Mouse (Mus musculus): Measurements from ENCODE around the gene Mettl7a2.
A peak's percentile ranks its signal among the peaks of the same experiment; 100 is the strongest.
"Not testable (repeated sequence)": the region's sequence is repeated elsewhere in the genome, so short reads cannot be mapped to it uniquely, and the experiment has no call there.

Gene Mettl7a2

DNA sequence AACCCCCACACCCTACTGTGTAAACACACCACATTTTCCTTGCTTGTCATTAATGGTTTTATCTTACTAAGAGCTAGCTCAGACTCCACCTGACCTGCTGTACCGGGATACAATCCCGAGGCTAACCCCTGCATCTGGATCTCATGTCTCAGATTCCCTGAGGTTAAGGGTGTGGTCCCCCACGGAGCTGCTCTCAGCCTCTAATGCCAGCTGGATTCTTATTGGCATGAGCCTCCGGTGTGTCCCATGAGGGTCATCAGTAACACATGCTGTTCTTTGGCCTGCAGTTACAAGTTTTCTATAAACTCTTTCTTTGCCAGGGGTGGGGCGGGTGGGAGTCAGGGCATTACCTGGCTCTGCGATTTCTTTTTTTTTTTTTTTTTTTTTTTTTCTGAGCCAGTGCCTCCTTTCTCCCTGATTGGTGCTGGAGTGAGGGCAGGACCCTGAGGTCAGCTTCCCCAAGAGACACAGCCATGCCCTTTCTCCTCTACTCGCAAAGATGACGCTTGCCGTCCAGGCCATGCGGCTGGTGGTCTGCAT is at the start of gene Mettl7a2, which contains the start of gene Methig1:
Gene Mettl7a2 (plus strand): TSS at position 490 of the 540 bp plus-strand sequence.
Gene Methig1 (plus strand): TSS at position 439 of the 540 bp plus-strand sequence.
- DNase-seq (ENCODE audit: low read depth, low spot score), result no peak

DNA sequence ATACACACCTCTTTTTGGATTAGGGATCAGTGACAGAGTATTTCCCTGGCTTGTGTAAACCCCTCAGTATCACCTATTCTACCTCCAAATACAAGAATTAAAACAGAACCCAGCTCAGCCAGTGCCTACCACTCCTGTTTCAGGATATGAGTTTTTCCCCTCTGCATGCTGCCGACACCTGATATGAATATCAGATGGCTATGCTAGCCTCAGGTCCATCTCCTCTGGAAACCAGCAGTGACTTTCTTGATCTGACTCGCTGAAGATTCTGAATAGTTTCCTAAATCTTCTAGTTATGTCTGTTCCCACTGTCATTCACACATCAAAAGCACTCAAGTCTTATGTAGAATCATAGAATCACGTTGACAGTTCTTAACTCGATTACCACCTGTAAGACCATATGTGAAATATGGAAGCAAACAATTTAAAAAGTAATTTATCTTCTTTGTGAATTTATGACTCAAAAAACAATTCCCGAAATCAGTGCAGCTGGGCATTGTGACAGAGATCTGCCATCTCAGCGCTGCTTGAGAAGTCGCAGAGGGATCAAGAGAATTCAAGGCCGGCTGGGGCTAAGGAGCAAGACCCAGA is 49.5 kb upstream of the Mettl7a2 start:
- DNase-seq (ENCODE audit: low read depth, low spot score), result no peak

DNA sequence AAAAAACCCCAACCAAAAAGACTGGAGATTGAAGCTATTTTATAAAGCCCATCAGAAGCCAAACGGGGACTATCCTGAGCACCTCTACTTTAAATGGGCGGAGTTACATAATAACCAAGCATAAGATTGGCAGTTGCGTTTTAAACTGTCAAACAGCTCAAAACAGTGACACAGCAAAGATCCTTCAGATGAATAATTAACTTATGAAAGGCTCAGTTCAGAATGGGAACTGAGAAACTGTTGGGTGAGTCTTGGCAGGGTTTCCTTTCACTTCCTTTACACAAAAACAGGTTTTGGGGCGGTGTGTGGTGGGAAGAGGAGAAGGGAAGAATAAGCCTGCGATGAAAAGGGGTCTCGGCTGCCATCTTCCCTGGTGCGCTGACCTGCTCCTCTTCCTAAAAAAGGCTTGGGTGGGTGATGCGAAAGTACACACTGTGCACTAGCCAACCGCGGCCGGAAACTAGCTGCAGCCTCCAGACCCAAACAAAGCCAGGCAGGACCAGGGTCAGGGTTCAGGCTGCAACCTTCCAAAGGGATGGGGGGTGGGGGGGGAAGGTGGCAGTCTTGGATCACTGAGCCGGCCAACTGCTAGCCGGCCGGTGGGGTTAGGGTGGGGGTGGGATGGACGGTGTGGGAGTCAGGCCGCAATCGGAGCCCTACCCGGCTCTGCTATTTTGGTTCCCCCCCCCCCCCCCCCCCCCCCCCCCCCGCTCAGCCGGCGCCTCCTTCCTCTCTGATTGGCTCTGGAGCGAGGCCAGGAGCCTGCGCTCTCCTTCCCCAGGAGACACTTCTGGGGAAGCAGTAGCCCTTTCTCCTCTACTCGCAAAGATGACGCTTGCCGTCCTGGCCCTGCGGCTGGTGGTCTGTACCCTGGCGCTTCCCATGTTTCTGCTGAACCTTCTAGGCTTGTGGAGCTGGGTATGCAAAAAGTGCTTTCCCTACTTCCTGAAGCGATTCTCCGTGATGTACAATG is 48.7 kb upstream of the Mettl7a2 start, which contains the start of gene Mettl7a1:
Gene Mettl7a1 (plus strand): TSS at position 122 of the 973 bp plus-strand sequence.
- peak; percentile 65 for DNase-seq (ENCODE audit: low read depth, low spot score)

DNA sequence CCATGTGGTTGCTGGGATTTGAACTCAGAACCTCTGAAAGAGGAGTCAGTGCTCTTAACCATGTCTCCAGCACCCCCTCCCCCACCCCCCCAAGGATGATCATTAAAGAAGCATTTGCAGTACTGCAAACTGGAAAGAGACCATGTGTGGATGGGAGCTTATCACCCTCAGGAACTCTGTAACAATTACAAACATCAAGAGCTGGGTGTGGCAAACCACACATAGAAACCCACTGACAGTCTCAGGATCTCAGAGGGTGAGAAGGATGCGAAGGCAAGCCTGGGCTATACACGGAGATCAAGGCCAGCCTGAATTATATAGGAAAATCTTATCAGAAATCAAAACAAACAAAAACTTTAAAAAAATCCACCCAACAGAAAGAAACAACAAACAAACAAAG is 46.8 kb upstream of the Mettl7a2 start:
- no peak for DNase-seq (ENCODE audit: low read depth, low spot score)

DNA sequence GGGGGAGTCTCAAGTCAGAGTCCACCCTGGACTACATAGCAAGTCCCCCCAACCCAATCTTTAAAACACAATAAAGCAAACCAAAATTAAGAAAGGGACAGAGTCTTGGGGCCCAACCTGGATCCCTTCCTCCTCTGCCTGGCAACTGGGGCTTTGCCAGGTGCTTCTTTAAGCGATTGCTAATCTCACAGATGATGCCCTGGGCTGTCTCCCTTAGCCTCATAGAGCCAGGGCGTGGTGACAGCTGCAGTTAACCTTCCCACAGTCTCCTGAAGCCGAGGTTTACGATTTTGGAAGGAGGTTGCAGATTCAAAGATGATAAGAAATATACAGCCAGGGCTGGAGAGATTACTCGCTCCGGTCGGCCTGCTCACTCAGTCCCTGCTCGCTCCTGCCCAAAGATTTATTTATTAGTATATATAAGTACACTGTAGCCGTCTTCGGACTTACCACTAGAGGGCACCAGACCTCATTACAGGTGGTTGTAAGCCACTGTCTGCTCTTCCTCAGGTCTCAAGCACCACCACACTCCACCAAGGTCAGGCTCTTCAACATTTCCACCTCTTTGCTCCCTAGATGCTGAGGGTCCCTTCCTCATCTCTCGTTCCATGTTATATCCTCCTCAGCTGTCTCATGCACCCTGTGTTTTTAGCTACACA is 45.4 kb upstream of the Mettl7a2 start:
- not testable (repeated sequence) for DNase-seq (ENCODE audit: low read depth, low spot score)

DNA sequence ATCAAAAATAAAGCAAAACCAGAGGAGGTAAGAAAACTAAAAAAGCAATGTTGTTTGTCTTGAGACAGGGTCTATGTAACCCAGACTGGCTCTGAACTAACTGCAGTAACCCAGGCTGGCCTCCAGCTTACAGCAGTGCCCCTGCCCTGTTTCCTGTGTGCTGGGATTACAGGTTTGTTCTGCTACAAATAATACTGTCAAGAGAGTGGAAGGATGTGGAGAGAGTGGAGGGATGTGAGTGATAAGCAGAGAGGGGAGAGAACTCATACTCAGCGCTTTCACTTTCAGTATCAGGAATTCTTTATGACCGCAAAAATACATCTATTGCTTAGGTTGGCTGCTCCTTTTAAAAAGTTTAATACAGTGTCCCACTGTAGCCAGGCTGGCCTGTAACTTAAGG is 40.7 kb upstream of the Mettl7a2 start:
- DNase-seq (ENCODE audit: low read depth, low spot score), result no peak

DNA sequence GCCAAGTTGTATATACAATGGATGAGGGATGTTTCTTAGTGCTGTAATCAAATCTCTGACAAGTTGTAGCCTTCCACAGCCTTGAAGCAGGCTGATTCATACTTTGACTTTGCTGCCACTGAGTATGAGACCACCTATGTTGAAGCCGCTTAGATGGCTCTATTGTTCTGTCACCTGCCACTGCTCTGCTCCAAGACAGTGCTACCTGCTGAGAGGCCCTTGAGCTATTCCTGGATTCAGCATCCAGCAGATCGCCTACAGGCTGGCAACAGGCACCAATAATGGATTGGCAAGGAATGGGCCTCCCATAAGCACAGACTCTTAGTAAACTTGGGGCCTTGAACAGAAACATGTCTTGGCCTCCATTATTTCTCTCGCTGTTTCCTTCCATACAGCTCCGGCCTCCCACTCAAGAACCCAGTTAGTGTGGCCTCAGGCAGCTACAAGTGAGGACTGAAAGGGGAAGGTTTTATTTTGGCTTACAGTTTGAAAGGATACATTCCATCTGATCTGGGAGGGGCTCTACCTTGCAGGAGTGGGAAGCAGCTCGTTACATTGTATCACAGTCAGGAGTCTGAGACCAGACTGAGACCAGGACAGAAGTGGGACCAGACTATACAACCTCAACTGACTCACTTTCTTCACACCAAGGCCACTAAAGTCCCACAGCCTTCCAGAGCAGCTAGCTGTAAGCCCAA is 38.4 kb upstream of the Mettl7a2 start:
- DNase-seq (ENCODE audit: low read depth, low spot score), result no peak

DNA sequence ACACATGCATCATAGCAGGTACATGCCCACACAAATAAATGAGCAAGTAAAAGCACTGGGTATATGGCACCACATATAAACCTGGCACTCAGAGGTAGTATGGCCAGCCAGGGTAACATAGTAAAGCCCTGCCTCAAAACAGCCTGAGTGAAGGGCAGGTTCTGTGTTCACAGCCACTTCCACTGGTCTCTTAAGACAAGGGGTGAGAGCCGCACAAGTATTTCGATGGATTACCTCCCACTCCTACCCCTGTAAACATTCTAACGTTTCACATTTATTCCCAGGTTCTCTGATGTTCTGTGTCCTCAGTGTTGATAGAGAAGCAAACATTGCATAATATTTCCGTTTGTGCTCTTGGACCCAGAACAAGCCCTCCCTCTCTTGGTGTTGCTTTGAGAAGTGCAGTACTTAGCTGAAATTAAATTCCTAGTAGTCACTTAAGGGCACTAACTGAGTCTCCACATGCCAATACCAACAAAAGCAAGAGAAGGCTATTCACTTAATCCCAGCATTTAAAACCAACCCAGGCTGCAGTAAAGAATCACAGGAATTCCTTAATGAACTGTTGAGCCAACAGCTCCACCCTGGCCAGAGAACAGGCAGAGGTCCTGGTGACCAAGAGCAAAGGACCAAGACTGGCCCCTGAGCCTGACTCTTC is 34.9 kb upstream of the Mettl7a2 start:
- DNase-seq (ENCODE audit: low read depth, low spot score), result not testable (repeated sequence)

DNA sequence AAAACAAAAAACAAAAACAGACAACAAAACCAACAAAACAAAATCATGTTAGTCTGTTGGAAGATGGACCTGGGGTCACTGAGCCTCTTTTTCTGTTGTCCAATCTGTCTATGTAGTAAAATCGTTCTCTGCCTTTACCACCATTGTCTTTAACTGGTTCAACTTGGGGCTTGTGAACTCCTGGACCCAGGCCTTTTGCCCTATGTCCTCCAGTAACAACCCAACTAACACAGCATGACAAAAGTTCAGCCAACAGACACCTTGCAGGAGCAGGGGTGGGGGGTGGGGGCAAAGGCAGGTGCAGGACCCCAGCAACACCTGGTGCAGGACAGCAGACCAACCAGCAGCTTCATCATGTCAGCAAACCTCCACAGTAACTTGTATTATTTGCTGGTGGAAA is 33.1 kb upstream of the Mettl7a2 start:
- no peak for DNase-seq (ENCODE audit: low read depth, low spot score)

DNA sequence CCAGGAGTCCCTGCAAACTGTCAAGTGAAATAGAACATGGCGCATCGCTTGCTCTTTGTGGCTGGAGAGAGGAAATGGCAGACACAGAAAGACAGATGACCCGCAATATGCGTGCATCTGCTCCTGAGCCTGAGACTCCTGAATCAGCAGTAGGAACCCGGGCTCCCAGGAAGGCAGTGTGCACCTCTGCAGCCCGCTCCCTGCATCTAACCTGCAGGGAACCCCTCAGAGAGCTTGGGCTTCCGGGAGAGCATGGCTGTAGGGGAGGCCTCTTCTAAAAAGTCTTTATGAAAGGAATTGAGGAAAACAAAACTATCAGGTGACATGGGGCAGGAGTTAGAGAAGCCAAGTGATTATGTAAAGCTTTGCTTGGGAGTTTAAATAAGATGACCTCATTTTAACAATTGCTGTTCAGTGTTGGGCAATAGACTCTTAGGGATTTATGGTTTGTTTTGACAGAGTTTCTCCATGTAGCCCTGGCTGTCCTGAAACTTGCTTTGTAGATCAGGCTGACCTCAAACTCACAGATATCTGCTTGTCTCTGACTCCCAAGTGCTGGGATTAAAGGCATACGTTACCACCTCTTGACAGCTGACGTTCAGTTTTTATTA is 32.6 kb upstream of the Mettl7a2 start:
- no peak for DNase-seq (ENCODE audit: low read depth, low spot score)

DNA sequence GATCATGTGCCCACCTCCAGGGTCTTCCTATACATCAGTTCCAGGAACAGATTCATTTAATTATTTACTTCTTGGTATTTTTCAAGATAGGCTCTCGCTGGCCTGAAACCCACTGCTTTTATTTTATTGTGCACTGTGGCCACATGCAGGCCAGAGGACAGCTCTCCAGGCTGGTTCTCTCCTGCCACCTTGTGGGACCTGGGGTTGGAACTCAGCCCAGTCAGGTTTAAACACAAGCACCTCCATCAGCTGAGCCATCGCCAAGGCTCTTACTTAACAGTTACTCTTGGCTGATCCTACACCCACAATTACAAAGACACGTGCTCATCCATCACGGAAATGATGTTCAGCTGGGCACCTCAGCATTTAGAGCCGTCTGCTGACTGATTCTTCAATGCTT is 31.9 kb upstream of the Mettl7a2 start:
- no peak for DNase-seq (ENCODE audit: low read depth, low spot score)

DNA sequence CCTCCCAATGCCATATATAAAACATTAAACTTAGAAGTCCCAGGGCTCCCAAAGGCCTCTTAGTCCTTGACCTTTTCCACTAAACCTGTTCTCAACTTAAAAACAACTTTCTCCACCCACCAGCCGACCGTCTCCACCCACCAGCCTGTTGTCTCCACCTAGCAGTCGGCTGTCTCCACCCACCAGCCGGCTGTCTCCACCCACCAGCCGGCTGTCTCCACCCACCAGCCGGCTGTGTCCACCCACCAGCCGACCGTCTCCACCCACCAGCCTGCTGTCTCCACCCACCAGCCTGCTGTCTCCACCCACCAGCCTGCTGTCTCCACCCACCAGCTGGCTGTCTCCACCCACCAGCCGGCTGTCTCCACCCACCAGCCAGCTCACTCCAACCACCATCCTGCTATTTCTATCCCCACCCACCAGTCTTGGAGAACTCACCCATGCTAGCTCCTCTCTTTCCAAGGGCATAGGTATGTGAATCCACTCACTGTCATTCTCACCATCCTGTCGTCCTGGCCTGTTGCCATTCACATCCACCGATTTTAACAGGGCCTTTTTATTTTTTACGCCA is 28.9 kb upstream of the Mettl7a2 start:
- DNase-seq (ENCODE audit: low read depth, low spot score), result no peak

DNA sequence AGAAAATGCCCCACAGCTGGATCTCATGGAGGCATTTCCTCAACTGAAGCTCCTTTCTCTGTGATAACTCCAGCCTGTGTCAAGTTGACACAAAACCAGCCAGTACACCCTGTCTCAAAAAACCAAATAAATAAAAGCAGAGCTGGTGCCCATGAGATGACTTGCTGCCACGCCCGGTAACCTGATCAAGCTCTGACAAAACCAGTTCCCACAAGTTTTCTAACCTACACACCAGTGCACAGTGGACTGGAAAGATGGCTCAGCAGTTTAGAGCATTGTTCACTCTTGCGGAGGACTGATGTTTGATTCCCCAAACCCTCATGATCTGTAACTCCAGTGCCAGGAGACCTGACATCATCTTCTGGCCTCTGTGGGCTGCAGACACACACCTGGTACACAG is 27.8 kb upstream of the Mettl7a2 start:
- DNase-seq (ENCODE audit: low read depth, low spot score), result no peak

DNA sequence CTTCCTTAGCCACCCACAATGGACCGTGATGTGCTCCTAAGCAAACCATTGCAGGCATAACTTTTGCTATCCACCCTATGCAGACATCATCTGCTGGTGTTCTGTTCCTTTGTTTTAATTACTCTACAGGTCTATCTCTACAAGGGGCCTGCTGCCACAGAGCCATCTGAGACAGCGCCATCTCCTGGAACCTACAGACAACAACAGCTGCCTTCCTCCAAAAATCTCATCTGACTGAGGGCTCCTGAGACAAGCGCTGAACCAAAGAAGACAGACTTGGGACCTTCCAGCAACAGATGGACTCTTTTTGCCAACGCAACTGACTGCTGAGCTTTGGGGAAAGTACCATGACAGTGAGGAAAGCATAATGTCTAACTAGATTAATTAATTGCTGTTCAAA is 24.9 kb upstream of the Mettl7a2 start:
- not testable (repeated sequence) for DNase-seq (ENCODE audit: low read depth, low spot score)

DNA sequence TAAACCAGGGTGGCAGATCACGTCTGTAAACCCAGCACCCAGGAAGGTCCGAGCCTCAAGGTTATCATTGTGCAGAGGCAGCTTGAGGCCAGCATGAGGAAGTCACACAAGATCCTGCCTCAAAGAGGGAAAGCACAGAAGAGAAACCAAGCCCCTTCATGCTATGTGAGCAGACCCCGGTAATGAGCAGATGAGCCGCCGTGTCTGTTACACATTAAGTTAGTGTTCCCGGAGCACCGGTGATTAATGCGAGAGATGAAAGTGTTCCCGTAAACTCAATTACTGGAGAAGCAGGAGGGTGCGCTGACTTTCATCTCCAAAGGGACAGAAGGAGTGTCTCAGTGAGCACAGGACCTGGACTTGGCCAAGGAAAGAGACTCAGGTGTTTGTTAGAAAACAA is 23.7 kb upstream of the Mettl7a2 start:
- not testable (repeated sequence) for DNase-seq (ENCODE audit: low read depth, low spot score)

DNA sequence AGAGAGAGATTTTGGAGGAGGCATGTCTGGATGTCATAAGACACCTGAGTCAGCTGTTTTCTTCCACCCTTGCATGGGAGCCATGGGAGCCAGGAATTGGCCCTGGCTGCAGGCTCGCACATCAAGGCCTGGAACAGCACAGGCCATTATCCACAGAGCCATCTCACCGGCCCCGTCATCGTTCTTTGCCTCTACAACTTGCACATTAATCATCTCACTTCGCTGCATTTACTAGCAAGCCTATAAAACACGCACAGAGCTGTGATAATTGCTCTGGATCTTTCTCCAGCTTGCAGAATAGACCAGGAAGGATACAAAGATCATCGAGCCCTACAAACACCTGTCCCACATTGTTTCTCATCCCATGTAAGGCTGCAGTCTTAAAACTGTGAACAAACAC is 22.3 kb upstream of the Mettl7a2 start:
- no peak for DNase-seq (ENCODE audit: low read depth, low spot score)

DNA sequence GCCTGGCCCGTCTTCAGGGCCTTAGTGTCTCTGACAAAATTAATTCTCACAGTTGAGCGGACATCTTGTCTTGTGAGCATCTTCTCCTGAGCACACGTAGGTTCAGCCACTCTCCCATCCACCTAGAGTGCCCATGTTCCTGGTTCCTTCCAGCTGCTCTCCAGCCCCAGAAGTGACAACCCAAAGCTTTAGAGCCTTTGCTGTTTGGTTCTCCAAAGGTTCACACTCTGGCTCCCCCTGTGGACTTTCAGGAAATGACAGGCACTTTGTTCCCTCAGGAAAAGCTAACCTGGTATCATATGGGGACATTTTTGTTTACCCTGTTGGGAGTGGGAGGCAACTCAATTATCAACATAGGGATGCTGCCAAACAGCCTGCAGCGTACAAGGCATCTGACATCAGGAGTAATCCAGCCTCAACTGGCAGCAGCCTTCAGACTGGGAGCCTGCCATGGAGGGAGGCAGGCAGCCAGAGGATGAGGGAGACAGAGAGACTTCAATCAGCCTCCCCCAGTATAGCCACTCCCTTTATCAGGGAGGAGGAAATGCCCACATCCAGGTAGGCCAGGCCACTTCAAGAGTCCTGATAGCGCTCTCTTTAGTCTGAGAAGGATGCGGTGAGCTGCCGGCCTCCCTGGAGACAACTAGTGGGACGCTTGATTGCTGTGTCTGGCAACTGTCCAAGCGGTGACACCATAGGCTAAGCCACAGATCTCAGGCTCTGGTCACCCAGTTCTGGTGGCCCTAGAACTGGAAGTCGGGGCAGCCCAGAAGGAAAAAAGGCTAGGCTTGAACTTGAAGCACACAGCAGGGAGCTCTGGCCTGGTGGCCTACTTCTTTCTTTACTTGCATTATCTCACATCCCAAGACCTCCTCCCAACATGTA is 20.7 kb upstream of the Mettl7a2 start:
- DNase-seq (ENCODE audit: low read depth, low spot score), result not testable (repeated sequence)

DNA sequence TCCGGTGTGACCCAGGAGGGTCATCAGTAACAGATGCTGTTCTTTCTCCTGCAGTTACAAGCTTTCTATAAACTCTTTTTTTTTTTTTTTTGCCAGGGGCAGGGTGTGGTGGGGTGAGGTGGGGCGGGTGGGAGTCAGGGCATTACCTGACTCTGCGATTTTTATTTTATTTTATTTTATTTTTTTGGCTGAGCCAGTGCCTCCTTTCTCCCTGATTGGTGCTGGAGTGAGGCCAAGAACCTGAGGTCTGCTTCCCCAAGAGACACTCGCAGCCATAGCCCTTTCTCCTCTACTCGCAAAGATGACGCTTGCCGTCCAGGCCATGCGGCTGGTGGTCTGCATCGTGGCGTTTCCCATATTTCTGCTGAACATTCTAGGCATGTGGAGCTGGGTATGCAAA is 18.4 kb upstream of the Mettl7a2 start, which contains the start of gene Mettl7a3:
Gene Mettl7a3 (plus strand): TSS at position 301 of the 400 bp plus-strand sequence.
- DNase-seq (ENCODE audit: low read depth, low spot score), result no peak

DNA sequence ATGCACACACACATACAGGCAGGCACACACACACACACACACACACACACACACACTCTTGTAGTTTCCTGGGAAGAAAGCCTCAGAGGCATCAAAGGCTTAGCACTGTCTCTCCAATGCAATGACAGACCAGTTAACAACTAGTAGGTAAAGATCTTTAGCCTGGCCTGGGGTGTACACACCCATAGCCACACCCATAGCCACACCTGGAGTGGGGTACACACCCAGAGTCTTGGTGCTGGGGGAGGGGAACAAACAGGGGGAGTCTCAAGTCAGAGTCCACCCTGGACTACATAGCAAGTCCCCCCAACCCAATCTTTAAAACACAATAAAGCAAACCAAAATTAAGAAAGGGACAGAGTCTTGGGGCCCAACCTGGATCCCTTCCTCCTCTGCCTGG is 15.7 kb upstream of the Mettl7a2 start:
- not testable (repeated sequence) for DNase-seq (ENCODE audit: low read depth, low spot score)

Measured in brain, embryonic 18.5 days (tissue).